Mouse (Mus musculus): ENCODE data around the gene Fam186b.

Fam186b gene

DNA sequence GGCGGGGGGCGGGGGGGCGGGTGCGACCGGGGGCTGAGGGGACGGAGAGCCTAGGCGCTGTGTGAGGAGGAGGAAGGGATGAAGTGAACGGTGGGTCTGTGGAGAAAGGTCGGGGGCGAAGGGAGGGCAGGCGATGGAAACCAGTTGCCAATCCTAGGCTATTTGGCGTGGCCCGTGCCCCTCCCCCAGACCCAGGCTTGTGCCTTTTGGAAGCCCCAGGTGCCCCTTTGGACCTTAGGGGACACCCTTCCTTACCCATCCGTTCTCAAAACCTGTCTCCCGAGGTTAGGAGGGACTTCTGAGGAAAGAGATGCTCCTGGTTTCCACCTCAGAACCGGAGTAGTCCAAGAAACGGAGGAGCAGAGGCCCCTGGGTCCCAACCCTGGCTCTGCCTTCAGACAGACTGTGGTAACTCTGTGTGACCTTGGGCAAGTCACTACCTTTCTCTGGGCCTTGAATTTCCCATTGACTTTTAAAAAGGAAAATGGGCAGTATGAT lies at the start of gene Fam186b:
Gene Fam186b (minus strand): TSS at position 405 of the 498 bp plus-strand sequence.
- peak; percentile 24 for DNase-seq

DNA sequence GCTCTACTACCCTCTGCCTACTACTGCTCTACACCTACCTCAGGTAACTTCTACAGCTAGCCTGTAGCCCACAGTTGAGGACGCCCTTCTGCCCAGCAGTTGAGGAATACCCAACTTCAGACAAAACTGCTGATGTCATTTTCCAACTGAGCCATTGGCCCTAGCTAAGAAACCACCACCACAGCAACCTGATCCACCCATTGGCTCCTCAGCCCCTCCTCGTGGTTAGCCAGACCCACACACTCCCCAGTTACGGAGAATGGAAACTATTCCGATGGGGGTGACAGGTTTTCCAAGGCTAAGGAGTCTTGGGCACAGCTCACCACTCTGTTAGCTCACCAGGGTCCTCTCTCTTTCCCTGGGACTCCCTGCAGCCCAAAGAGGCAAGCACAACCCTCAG lies 49.3 kb upstream of the Fam186b start:
- DNase-seq, result no peak

DNA sequence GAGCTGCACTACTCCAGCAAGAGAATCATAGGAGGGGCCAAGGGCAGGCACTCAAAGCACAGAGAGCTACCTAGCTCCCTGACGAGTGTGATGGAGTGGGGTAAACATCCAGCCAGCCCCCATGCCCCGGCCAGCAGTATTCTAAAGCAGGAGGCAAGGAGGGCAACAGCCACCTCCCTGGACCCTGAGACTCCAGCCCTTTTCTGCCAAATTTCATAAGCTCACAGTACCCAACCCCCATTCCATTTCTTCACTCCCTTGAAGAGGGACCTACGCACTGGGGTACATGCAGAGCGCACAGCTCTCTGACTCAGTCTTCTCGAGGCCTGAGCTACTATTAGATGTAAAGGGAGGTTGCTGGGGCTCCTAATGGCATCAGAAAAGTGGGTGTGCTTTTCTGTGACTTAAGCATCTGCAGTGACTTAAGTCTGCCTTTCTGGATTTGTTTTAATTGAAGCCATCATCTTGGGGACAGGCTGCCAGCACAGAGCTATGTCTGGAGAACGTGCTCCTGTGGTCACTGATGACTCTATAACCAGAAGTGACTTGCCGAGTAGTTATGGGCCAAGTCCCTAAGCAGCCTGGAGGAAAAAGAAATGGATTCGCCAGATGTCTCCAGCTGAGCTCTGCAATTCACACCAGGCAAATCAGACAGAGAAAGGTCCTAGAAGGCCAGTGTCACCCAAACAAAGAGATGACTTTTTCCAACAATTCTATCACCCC lies 48.6 kb upstream of the Fam186b start:
- peak; percentile 57 for DNase-seq

DNA sequence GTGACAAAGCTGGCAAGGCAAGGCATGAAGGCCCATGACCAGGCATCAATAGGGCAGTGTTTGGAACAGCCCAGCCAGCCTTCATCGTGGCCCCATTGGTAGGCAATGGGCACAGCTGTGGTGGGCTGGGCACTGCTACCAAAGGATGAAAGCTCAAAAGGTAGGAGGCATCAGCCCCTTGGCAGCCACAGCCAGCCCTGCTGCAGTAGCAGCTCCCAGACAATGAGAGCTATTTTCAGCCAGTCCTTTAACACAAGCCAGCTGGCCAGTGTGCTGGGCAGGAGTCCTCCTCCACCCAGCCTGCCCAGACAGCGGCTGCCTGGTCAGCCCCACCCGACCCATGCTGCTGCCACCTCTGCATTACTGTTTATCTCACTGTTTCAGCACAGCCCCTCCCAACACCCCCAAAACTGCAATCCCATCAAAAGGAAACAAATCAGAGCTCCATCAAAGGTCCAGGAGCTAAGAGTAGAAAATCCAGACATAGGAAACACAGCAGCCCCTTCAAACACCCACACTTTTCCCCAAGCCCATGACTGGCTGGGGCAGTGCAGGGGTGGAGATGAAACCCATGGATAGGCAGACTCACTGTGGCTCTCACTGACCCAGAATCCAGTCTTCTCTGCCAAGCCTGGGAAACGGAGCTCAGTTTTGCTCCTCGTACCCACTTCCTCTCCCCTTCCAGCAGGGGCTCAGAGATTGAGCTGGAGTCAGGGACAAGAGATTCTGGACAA lies 47.9 kb upstream of the Fam186b start:
- peak; percentile 66 for DNase-seq

DNA sequence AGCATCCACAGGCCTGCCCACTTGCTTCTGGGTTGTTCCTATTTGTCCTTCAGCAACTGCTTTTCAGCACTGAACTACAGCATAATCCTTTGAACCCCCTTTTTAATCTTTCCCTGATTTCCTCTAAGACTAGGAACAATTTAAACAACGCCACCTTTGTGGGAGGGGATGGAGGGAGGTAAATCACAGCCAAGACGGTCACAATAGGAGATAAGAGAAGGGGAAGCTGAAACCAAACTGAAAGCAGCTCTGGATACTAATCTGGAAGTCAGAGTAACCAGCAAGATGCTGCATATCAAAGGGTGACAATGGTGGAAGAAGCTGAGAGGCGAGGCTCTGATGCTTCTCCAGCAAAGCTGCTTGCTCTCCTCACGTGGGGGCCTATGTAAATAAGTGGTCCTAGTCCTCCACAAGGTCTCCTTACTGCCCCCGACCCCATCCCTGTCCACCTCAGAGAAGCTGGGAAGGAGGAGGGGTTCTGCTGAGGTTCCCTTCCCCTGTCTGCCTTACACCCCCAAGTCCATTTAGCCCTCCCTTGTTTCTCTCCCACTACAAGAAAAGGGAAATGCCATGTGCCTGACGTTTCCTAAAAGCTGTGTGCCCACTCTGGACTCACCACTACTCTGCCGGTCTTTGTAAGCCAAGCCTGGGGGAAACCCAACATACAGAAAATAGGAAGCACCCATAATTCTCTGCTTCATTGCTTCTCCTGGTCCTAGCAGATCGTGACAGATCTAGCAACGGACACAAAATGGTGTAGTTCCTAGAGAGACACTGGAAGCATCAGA lies 46.7 kb upstream of the Fam186b start:
- DNase-seq, result no peak

DNA sequence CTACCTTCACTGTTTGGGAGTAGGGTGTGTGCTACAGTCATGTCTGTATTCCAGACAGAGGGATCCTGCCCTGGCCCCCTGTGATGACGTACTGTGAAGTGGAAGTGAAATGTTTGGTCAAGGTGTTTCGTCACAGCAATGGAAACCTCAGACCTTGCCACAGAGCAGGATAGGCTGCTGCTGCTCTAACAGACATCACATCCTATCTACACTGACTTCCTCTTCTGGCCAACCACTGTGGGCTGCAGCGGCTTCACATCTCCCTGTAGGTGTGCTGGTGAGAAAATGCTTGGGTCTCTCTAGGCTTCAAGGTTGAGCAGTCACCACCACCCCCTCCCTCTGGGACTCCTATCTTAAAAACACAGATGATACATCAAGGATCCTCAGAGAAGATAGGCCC lies 45.4 kb upstream of the Fam186b start:
- DNase-seq, result peak; percentile 71

DNA sequence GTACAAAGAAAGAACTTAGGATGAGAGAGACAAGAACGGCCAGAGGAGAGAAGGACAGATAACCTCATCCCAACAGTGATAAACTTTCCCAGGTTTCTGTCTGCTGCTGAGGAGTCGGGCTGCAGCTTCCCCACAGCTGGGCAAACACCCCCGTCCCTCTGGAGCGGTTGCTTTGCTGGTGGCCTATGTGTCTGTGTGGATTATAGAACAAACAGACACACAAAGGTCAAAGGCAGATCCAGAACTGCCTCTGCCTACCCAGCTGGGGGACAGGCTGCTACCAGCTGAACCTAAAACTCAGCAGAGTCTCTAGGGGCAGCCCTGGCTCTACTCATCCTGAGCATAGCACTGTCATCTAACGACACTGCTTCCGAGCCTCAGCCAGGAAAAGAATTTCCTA lies 44.0 kb upstream of the Fam186b start:
- no peak for DNase-seq

DNA sequence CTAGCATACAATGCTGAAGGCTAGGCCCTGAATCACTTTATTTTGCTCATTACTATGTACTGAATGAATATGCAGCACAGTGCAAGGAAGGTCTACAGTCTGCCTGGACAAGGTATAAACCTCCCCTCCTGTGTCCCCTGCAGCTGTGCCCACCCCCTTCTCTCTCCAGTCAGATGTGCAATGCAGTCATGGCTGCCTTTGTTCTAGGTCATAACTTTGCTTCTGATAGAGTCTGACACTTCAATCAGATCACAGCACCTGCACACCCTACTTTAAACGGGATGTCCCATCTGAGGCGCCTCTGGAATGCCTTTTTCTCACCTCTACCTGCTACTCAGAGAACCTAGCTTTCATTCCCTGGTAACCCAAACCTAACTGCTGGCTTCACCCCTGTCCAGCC lies 43.2 kb upstream of the Fam186b start:
- DNase-seq, result no peak

DNA sequence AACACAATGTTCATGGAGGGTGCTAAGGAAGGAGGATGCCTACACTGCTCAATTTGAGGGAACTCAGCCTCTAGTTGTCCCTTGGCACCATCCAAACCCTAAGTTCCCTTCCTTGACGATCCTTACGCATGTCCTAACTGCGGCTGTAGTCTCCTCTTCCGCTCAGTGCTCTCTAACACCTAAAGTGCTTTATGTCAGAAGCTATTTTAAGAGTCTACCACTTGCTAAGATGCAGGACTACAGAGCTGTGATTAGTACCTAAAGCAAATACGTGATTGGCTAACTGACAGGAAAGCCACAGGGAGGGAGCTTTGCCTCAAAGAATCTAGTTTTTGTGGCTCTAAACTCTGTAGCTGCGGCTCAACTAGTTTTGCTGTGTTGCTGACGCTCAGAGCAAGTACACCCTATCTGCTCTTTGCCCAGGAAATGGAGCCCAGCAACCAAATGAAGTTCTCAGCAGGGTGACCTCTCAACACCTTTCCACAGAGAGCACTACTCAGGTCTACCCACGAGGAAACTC lies 40.2 kb upstream of the Fam186b start:
- DNase-seq, result no peak

DNA sequence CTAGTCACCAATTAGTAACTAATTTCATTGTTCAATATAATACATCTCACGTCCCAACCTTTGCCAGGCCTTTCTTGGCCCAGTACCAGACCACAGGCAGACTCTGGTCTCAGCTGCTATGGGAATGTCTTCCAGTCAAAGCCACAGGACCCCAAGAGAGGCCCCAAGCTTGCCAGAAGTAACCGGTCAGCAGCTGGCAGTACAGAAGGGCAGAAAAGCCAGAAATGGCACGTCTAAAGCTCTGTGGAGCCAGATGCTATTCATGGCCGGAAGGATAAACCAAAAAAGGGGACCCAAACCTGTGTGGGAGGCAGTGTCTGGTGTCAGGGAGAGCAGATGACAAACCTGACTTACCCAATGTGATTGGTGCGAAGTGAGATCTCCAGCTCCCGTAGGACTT lies 38.8 kb upstream of the Fam186b start:
- DNase-seq, result no peak

DNA sequence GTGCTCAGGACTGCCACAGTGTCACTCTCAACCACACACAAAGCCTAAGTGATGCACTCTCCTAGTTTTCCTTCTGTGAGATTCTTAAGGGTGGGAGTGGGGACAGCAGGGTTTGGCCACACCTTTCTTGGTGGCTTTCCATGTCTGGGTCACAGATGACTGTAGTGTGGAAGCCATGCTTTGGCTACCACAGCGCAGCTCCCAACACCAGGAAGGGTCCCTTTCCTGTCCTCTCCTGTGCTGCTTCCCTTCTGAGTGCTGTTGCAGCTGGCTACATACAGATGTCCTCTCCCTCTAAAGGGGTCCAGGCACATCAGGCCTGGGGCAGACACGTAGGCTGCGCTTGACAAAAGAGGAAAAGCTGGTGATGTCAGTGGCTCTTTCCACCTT lies 38.0 kb upstream of the Fam186b start:
- DNase-seq, result no peak

DNA sequence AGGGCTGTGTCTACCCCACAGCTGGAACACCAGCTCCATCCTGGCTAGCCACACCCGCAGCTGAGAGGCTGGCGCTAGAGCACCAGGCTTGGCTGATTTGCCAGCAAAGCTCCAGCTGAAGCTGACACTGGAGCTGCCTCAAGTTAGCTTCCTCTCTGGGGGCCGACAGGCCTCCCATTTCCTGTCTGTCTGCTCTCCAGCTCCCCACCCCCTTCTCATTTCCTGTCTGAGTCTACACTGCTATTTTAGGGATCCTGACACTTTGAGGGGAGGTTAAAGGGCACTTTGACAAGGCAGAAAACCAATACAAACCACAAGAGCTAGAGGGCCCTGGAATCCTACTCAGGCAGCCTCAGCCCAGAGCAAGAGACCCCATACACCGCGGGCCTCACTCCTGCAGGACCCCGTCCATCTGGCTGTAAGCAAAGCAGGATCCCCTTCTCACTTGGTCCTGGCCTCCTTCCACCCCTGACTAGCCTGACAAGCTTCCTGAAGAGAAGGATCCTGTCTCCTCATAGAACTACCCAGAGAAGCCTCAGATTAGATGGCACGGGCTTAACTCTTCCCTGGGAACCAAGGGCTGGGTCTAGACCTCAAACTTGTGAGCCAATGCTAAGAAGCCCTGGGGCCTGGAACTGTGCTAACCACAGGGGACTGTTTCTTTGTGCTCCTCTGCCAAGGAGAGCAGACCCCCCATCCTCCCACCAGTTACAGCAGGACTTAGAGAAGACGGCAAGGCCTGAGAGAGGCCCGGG lies 37.4 kb upstream of the Fam186b start:
- peak; percentile 94 for DNase-seq

DNA sequence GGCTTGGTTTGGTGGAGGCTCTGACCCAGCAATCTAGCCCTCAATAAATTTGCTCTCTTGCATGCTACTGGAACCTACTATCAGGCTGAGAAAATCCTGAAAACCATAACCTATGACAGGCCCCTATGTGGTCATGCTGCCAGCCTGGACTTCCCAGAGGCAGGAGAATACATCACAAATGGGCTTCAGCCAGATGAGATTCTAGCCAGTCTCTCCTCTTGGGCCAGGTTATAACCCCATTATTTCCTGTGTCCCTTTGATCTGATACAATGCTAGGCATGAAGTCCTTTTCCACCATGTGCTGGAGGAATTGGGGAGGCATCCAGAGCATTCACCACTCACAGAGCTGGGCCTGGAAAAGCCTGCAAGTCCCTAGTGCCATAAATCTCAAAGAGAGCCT lies 36.4 kb upstream of the Fam186b start:
- DNase-seq, result no peak

DNA sequence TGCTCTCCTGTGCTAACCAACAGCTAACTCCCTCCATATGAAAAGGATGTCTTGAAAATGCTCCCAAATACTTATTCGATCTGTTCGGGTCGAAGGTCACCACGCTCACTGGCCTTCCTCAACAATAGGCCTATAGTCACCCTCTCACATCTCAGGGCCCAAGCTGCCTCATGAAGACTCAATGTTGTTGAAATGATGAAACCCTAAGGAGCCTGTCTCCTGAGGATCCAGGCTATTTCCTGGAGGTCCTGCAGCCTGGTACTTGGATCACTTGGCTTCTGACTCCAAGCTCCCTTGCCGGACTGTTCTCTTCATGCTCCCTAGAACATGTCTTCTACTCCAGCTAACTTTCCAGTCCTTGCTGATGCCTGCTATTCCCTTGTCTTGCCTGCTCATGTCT lies 35.7 kb upstream of the Fam186b start:
- DNase-seq, result no peak

DNA sequence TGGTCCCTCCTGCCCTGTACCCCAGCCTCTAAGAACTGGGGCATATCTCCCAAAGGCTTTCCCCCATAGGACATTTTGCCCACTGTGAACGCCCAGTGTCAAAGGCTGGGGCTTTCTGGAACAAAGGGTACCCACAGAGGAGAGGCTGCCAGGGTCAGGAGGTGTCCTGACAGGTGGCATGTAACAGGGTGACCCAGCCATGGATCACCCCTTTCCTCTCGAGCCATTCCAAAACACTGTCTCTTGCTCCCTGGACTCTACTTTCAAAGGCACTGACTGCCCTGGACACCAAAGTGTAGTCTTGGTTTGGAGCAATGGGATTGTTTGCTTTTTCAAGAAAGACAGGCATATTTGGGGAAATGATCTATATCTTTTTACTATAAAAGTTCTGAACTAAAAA lies 34.6 kb upstream of the Fam186b start:
- DNase-seq, result no peak

DNA sequence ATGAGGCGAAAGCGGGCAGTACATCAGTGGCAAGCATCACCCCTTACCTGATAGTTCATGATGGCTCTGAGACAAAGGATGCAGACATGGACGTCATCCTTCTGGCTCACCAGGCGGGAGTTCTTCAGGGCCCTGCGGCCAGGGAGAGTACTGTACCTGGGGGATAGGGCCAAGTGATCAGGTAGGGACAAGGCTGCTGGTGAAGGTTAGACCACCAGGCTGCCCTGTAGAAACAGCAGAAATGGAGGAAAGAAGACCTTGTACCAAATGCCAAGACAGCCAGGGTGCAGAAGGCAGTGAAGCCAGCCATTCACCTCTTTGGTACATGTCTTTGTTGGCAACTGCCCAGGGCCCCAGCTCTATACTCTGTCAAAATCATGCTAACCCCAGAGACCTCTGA lies 32.3 kb upstream of the Fam186b start:
- no peak for DNase-seq

DNA sequence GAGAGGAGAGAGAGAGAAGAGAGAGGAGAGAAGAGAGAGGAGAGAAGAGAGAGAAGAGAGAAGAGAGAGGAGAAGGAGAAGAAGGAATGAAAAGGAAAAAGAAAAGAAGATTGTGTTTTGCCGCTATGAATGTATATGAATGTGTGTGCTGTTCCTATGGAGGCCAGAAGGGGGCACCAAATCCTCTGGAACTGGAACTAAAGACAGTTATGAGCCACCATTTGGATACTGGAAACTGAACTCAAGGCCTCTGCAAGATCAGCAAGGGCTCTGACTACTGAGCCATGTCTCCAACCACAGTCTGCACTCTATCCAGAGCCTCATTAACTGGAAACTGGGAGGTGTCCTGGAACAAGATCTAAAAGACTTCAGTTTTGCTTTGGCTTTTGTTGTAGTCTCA lies 31.3 kb upstream of the Fam186b start:
- DNase-seq, result peak; percentile 79

DNA sequence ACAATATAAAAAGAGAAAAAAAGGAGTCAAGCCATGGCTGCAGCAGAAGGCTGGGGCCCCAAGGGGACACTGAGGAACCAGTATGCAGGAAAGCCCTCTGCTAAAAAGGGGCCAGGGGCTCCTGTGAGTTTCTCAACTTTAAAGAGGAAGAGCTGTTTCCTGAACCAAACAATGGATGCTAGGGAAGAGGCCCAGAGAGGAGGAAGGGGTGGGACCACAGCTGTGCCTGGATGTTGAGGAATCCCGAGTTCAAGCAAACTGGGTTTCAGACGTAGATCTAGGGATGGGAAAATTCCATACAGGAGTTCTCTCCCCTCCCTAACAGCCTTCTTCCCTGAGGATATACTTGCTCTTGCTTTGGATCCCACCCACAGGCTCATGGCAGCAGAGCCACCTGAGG lies 30.7 kb upstream of the Fam186b start:
- DNase-seq, result peak; percentile 62

DNA sequence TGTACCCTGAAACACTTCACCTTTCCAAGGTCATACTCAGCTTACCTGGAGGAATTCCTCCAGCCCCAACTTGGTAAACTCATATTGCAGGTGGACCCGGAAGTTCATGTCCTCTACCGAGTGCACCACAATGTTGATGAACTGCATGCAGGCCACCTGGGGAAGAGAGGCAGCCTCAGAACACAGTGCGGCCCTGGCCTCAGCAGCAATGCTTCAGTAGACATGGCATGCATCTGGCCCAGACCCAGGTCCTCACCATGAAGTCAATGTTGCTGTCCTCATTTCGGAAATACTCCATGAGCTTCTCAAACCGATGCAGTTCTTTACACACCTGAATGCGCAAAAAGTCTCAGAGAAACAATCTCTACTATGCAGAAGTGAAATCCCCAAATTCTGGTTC lies 29.9 kb upstream of the Fam186b start:
- DNase-seq, result no peak

DNA sequence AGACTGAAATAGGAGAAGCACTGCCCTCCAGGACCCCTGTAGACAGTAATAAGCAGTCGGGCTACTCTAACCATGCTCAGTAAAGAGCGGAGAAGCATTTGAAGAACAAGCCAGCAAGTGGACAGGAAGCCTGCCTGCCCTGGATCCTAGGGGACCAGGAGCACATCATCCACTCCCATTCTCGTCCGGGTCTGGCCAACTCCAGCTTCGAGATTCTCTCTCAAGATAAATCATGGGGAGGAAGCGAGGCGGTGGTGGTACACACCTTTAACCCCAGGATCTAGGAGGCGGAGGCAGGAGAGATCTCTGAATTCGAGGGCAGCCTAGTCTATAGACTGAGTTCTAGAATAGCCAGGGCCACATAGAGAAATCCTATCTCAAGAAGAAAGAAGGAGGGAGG lies 28.5 kb upstream of the Fam186b start:
- DNase-seq, result no peak

DNA sequence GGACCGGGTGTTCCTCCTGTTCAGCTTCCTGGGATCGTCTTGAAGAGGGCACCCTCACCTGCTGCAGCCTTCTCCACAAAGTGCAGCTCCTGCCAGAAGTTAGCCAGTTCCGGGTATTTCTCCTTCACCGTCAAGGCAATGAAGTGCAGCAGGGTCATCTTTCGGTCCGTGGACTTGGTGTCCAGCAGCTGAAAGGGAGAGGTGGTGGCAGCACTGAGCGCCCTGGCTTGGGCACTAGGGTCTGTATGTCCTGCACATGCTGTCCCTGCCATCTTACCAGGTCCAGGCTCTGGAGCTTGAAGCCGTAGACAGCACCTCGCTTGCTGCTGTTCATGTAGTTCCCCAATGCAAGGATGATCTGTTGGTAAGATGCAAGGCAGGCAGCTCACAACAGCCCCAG lies 25.3 kb upstream of the Fam186b start:
- DNase-seq, result no peak

DNA sequence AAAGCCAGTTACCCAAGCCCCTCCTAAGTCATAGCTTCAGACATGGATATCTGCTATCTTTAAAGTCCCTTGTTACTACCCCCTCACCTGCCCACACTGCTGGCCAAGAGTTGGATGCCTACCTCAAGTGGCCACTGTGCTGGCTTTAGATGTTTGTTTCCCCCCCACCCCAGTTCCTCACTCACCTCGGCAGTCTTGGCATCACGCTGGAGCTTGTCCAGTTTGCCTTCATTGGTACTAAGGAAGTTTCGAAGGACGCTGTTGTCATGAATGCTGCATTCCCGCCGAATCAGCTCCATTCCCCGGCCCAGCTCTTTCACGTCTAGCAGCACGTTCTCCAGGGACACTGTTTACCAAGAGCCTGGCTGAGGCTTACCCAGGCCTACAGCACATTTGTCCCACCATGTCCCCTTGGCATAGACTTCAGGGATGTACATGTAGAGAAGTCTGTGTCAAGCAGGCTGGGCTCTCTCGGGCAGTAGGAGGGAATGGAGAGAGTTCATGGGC lies 24.5 kb upstream of the Fam186b start:
- DNase-seq, result no peak
